Mouse (Mus musculus) neutrophil, adult 5-6 weeks (primary cell): Measurements from ENCODE around the gene Celf2. TPM values are rescaled to one million over a fixed set of nuclear protein-coding genes. Genes with fewer than 3 reads are reported as not detected.
A peak's percentile ranks its signal among the peaks of the same experiment; 100 is the strongest.

Experiments used
- ATAC-seq: fragments of 151-379, 151-347 bp; 2 replicates; pipeline ENCODE4 v1.8.0; 2017; ENCODE audit warnings: mild to moderate bottlenecking, moderate TSS enrichment; ENCODE audit not compliant: insufficient number of reproducible peaks, poor library complexity, low FRiP score, severe bottlenecking; ENCODE audit errors: extremely low read depth
- total RNA-seq: library from RNA; stranded (forward); fragments of 200-1000 nt; gene quantifications from 2 replicates; pipeline ENCODE4 v1.2.3, GENCODE M21; 2017

Celf2 gene
- total RNA-seq, 1 experiment from 2014 or later: 186 TPM

- no peak for ATAC-seq
These were observed 642.1 kb downstream of the Celf2 start for GRCm38 (mm10) chr2:6867297-6867696.

- ATAC-seq: no peak
These were observed 643.6 kb downstream of the Celf2 start for GRCm38 (mm10) chr2:6865785-6866184.

- ATAC-seq: no peak
These were observed 659.2 kb downstream of the Celf2 start for GRCm38 (mm10) chr2:6850102-6850644.

- ATAC-seq: no peak
These were observed 660.0 kb downstream of the Celf2 start for GRCm38 (mm10) chr2:6849388-6849787.

- ATAC-seq: no peak
These were observed 679.3 kb downstream of the Celf2 start for GRCm38 (mm10) chr2:6830021-6830420.

GRCm38 (mm10) chr2:6827583-6827982, 681.8 kb downstream of the Celf2 start:
- no peak for ATAC-seq

GRCm38 (mm10) chr2:6823021-6823420, 686.3 kb downstream of the Celf2 start:
- no peak for ATAC-seq

- no peak for ATAC-seq
These were observed 687.8 kb downstream of the Celf2 start for GRCm38 (mm10) chr2:6821593-6821992.

GRCm38 (mm10) chr2:6815281-6815680, 694.1 kb downstream of the Celf2 start:
- no peak for ATAC-seq

GRCm38 (mm10) chr2:6808736-6809135, 700.6 kb downstream of the Celf2 start:
- ATAC-seq: no peak

GRCm38 (mm10) chr2:6796754-6797153, 712.6 kb downstream of the Celf2 start:
- no peak for ATAC-seq

GRCm38 (mm10) chr2:6795995-6796588, 713.3 kb downstream of the Celf2 start:
- no peak for ATAC-seq

GRCm38 (mm10) chr2:6794858-6795257, 714.5 kb downstream of the Celf2 start:
- no peak for ATAC-seq

GRCm38 (mm10) chr2:6790876-6791275, 718.5 kb downstream of the Celf2 start:
- ATAC-seq: no peak

- ATAC-seq: peak; percentile 64; the same call in 1 of the 2 replicates
These were observed 722.7 kb downstream of the Celf2 start for GRCm38 (mm10) chr2:6786494-6787144.

- ATAC-seq: no peak
These were observed 739.1 kb downstream of the Celf2 start for GRCm38 (mm10) chr2:6770214-6770613.

- no peak for ATAC-seq
These were observed 747.0 kb downstream of the Celf2 start for GRCm38 (mm10) chr2:6762381-6762780.

GRCm38 (mm10) chr2:6743173-6743572, 766.2 kb downstream of the Celf2 start:
- ATAC-seq: no peak

GRCm38 (mm10) chr2:6739998-6740668, 769.2 kb downstream of the Celf2 start:
- no peak for ATAC-seq

GRCm38 (mm10) chr2:6732026-6732425, 777.3 kb downstream of the Celf2 start:
- ATAC-seq: no peak
